Mouse (Mus musculus): Measurements from ENCODE around the gene Olfr183. TPM values are rescaled to one million over a fixed set of nuclear protein-coding genes. Genes with fewer than 3 reads are reported as not detected.
"Not testable (repeated sequence)": the region's sequence is repeated elsewhere in the genome, so short reads cannot be mapped to it uniquely, and the experiment has no call there.

The Olfr183 gene
- polyA plus RNA-seq (2014; fragmentation: Nextera tagmentation; extraction: Ambion mirVana), result not detected in 2 replicates

- no peak for DNase-seq (ENCODE audit: low spot score)
Measured at GRCm38 (mm10) chr16:58995057-58995456, at the start of gene Olfr183. TSS of gene Olfr183 (plus strand) at chr16:58995357.

GRCm38 (mm10) chr16:59007146-59007545 lies 12.0 kb downstream of the Olfr183 start:
- H3K36me3 ChIP-seq (replicated peaks; ENCODE audit: control insufficient read depth, insufficient read depth), result no peaks in the 10 kb centered on the region
- no peak overlapping the region for H3K4me3 ChIP-seq (replicated peaks; ENCODE audit: low read length)
- ATAC-seq (ENCODE audit: low FRiP score) (no peak), DNase-seq (ENCODE audit: low spot score) (no peak)
- no peaks in the 10 kb centered on the region for H3K4me1 ChIP-seq (replicated peaks; ENCODE audit: control insufficient read depth, insufficient read depth, low read length)
- no peak overlapping the region for H3K4me2 ChIP-seq (replicated peaks)
- no peaks in the 10 kb centered on the region for H3K9me3 ChIP-seq (ENCODE audit: control insufficient read depth, low read length)
- no peak overlapping the region for H3K27ac ChIP-seq
- H3K27me3 ChIP-seq (ENCODE audit: control insufficient read depth, insufficient read depth, low read length), result no peaks in the 10 kb centered on the region
- no peak overlapping the region for H3K9ac ChIP-seq

More at GRCm38 (mm10) chr16:58995057-58995456, at the start of gene Olfr183:
- H3K27ac ChIP-seq, result no peak within 1 kb of the TSS
- no peak within 1 kb of the TSS for H3K4me2 ChIP-seq (replicated peaks)
- no peak within 1 kb of the TSS for H3K9ac ChIP-seq
- 77% methylated on average over 2 of the region's 2 CpGs for WGBS
- ATAC-seq (ENCODE audit: low FRiP score), result no peak
- no peaks in the 10 kb centered on the region for H3K36me3 ChIP-seq (replicated peaks; ENCODE audit: control insufficient read depth, insufficient read depth)
- no peak within 1 kb of the TSS for H3K4me3 ChIP-seq (replicated peaks; ENCODE audit: low read length)
- no peaks in the 10 kb centered on the region for H3K27me3 ChIP-seq (ENCODE audit: control insufficient read depth, insufficient read depth, low read length)
- H3K4me1 ChIP-seq (replicated peaks; ENCODE audit: control insufficient read depth, insufficient read depth, low read length), result no peaks in the 10 kb centered on the region
- H3K9me3 ChIP-seq (ENCODE audit: control insufficient read depth, low read length), result no peaks in the 10 kb centered on the region

GRCm38 (mm10) chr16:59013357-59014018 lies 18.3 kb downstream of the Olfr183 start:
- DNase-seq (ENCODE audit: low spot score) (no peak), ATAC-seq (ENCODE audit: low FRiP score) (no peak)
- H3K4me1 ChIP-seq (replicated peaks; ENCODE audit: control insufficient read depth, insufficient read depth, low read length), result no peaks in the 10 kb centered on the region
- H3K36me3 ChIP-seq (replicated peaks; ENCODE audit: control insufficient read depth, insufficient read depth), result no peaks in the 10 kb centered on the region
- H3K4me2 ChIP-seq (replicated peaks), result no peak overlapping the region
- H3K27ac ChIP-seq, result no peak overlapping the region
- no peaks in the 10 kb centered on the region for H3K9me3 ChIP-seq (ENCODE audit: control insufficient read depth, low read length)
- no peaks in the 10 kb centered on the region for H3K27me3 ChIP-seq (ENCODE audit: control insufficient read depth, insufficient read depth, low read length)
- 75% methylated on average over 2 of the region's 2 CpGs for WGBS
- H3K4me3 ChIP-seq (replicated peaks; ENCODE audit: low read length), result no peak overlapping the region
- H3K9ac ChIP-seq, result no peak overlapping the region

- no peaks in the 10 kb centered on the region for H3K4me1 ChIP-seq (replicated peaks; ENCODE audit: control insufficient read depth, insufficient read depth, low read length)
- H3K4me3 ChIP-seq (replicated peaks; ENCODE audit: low read length), result no peak within 1 kb of the TSS
- H3K27ac ChIP-seq, result no peak within 1 kb of the TSS
- no peaks in the 10 kb centered on the region for H3K9me3 ChIP-seq (ENCODE audit: control insufficient read depth, low read length)
- no peaks in the 10 kb centered on the region for H3K36me3 ChIP-seq (replicated peaks; ENCODE audit: control insufficient read depth, insufficient read depth)
- H3K9ac ChIP-seq, result no peak within 1 kb of the TSS
- no peak within 1 kb of the TSS for H3K4me2 ChIP-seq (replicated peaks)
- WGBS, result 95% methylated on average over 4 of the region's 4 CpGs
- no peak for ATAC-seq (ENCODE audit: low FRiP score)
- DNase-seq (ENCODE audit: low spot score), result no peak
- H3K27me3 ChIP-seq (ENCODE audit: control insufficient read depth, insufficient read depth, low read length), result no peaks in the 10 kb centered on the region
Measured at GRCm38 (mm10) chr16:59030191-59030590, 35.0 kb downstream of the Olfr183 start, which contains the start of gene Olfr186. TSS of gene Olfr186 (minus strand) at chr16:59030291.

- H3K4me2 ChIP-seq (replicated peaks), result no peak within 1 kb of the TSS
- no peak within 1 kb of the TSS for H3K9ac ChIP-seq
- no peaks in the 10 kb centered on the region for H3K4me1 ChIP-seq (replicated peaks; ENCODE audit: control insufficient read depth, insufficient read depth, low read length)
- WGBS, result 89% methylated on average over 7 of the region's 7 CpGs
- DNase-seq (ENCODE audit: low spot score) (no peak), ATAC-seq (ENCODE audit: low FRiP score) (no peak)
- no peaks in the 10 kb centered on the region for H3K36me3 ChIP-seq (replicated peaks; ENCODE audit: control insufficient read depth, insufficient read depth)
- H3K4me3 ChIP-seq (replicated peaks; ENCODE audit: low read length), result no peak within 1 kb of the TSS
- no peaks in the 10 kb centered on the region for H3K27me3 ChIP-seq (ENCODE audit: control insufficient read depth, insufficient read depth, low read length)
- H3K27ac ChIP-seq, result no peak within 1 kb of the TSS
- H3K9me3 ChIP-seq (ENCODE audit: control insufficient read depth, low read length), result no peaks in the 10 kb centered on the region
Measured at GRCm38 (mm10) chr16:59039710-59040109, 44.6 kb downstream of the Olfr183 start, which contains the start of gene Olfr187. TSS of gene Olfr187 (minus strand) at chr16:59039767.

- ATAC-seq (ENCODE audit: low FRiP score) (no peak), DNase-seq (ENCODE audit: low spot score) (no peak)
- Histone ChIP-seq H3K27me3 (ENCODE audit: control insufficient read depth, insufficient read depth, low read length) (no peaks in the 10 kb centered on the region), H3K36me3 (replicated peaks; ENCODE audit: control insufficient read depth, insufficient read depth) (no peaks in the 10 kb centered on the region), H3K4me3 (replicated peaks; ENCODE audit: low read length) (no peak overlapping the region), H3K4me1 (replicated peaks; ENCODE audit: control insufficient read depth, insufficient read depth, low read length) (no peaks in the 10 kb centered on the region), H3K4me2 (replicated peaks) (no peak overlapping the region), H3K9me3 (ENCODE audit: control insufficient read depth, low read length) (no peaks in the 10 kb centered on the region), H3K27ac (no peak overlapping the region), H3K9ac (no peak overlapping the region)
- 85% methylated on average over 3 of the region's 3 CpGs for WGBS
Measured at GRCm38 (mm10) chr16:59045835-59046234, 50.7 kb downstream of the Olfr183 start.

- H3K27ac ChIP-seq, result no peak overlapping the region
- no peaks in the 10 kb centered on the region for H3K4me1 ChIP-seq (replicated peaks; ENCODE audit: control insufficient read depth, insufficient read depth, low read length)
- H3K27me3 ChIP-seq (ENCODE audit: control insufficient read depth, insufficient read depth, low read length), result no peaks in the 10 kb centered on the region
- no peaks in the 10 kb centered on the region for H3K9me3 ChIP-seq (ENCODE audit: control insufficient read depth, low read length)
- H3K9ac ChIP-seq, result no peak overlapping the region
- H3K4me2 ChIP-seq (replicated peaks), result no peak overlapping the region
- H3K36me3 ChIP-seq (replicated peaks; ENCODE audit: control insufficient read depth, insufficient read depth), result no peaks in the 10 kb centered on the region
- no peak overlapping the region for H3K4me3 ChIP-seq (replicated peaks; ENCODE audit: low read length)
- WGBS, result 64% methylated on average over 4 of the region's 4 CpGs
- ATAC-seq (ENCODE audit: low FRiP score), result no peak
- DNase-seq (ENCODE audit: low spot score), result no peak
Measured at GRCm38 (mm10) chr16:59047579-59047978, 52.4 kb downstream of the Olfr183 start.

DNA sequence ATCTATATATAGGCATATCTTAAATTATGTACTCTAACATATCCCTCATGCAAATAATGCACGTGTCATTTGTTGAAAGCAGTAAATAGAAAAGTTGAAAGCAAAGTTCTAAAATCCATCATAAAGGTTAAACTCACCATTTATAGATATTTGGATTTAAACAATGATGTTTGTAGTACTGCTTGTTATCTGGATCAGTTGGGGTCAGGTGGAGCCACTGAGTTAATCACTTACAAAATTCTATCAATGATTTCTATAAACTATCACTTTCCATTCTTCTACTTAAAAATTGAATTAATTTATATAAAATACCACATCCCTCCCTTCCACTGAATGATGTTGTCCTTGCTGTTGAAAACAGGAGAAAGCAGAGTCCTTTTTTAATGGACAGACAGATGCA lies 53.7 kb downstream of the Olfr183 start:
- ATAC-seq (ENCODE audit: low FRiP score), result no peak
- Histone ChIP-seq H3K4me2 (replicated peaks) (no peak overlapping the region), H3K9ac (no peak overlapping the region), H3K4me3 (replicated peaks; ENCODE audit: low read length) (no peak overlapping the region), H3K4me1 (replicated peaks; ENCODE audit: control insufficient read depth, insufficient read depth, low read length) (no peaks in the 10 kb centered on the region), H3K27me3 (ENCODE audit: control insufficient read depth, insufficient read depth, low read length) (no peaks in the 10 kb centered on the region), H3K9me3 (ENCODE audit: control insufficient read depth, low read length) (no peaks in the 10 kb centered on the region), H3K36me3 (replicated peaks; ENCODE audit: control insufficient read depth, insufficient read depth) (no peaks in the 10 kb centered on the region), H3K27ac (no peak overlapping the region)
- DNase-seq (ENCODE audit: low spot score), result no peak
- 83% methylated on average over 1 of the region's 1 CpGs for WGBS

DNA sequence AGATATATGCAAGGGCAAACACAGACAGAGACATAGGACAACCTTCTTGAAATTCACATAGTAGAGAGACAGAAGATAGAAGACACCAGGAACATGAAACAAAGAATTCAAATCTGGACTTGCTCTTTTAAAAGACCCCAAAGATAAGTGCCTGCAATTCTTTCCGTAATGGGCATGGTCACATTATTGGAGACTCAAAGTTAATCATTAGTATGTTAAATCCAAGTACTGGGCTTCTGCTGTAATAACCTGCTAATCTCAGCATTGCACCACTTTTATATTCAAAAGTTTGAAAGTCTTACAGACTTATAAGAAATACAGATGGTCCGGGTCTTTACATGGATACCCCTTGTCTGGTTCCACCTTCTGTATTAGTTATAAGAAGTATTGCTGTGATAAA lies 54.1 kb downstream of the Olfr183 start:
- DNase-seq (ENCODE audit: low spot score); H3K4me2 ChIP-seq (replicated peaks); H3K36me3 ChIP-seq (replicated peaks; ENCODE audit: control insufficient read depth, insufficient read depth); H3K9me3 ChIP-seq (ENCODE audit: control insufficient read depth, low read length); H3K9ac ChIP-seq; H3K27me3 ChIP-seq (ENCODE audit: control insufficient read depth, insufficient read depth, low read length); H3K4me3 ChIP-seq (replicated peaks; ENCODE audit: low read length); H3K27ac ChIP-seq; H3K4me1 ChIP-seq (replicated peaks; ENCODE audit: control insufficient read depth, insufficient read depth, low read length); ATAC-seq (ENCODE audit: low FRiP score): not testable (repeated sequence)
- 95% methylated on average over 2 of the region's 2 CpGs for WGBS
